Mouse (Mus musculus): Measurements from ENCODE around the gene Pax5.

GRCm38 (mm10) chr4:44542101-44542500 lies 168.2 kb downstream of the Pax5 start:
- TF ChIP-seq CTCF (IDR thresholded peaks at IDR 0.05) = no peak
- no peak for TF ChIP-seq EP300 (IDR thresholded peaks at IDR 0.05)
